Mouse (Mus musculus) cerebellum, adult (tissue): Measurements from ENCODE around the gene Elf4.
"Not testable (repeated sequence)": the region's sequence is repeated elsewhere in the genome, so short reads cannot be mapped to it uniquely, and the experiment has no call there.

ENCODE experiments used
- ATAC-seq: cut with Nextera tagmentation; 2 replicates; pipeline ENCODE4 v1.9.2; 2017; ENCODE audit warnings: mild to moderate bottlenecking, moderate library complexity, mixed read lengths; ENCODE audit not compliant: insufficient number of reproducible peaks, low FRiP score, low TSS enrichment

The Elf4 gene

DNA sequence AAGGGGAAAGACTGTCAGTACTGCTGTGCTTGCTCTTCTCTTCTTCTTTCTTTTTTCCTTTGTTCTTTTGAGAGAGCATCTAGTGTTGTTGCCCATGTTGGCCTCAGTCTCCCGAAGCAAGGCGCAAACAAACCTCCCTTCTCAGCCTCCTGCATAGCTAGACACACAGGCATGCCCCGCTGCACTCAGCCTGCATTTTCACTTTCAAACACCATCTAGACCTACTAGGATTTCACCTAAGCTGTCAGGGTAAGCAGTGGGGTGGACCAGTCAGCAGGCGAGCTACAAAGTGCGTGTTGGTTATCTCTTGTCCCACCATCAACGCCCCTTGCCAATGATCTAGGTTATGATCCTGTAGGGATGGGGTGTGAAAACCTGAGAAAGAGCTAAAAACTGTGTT is 21.4 kb downstream of the Elf4 start:
- ATAC-seq = no peak

DNA sequence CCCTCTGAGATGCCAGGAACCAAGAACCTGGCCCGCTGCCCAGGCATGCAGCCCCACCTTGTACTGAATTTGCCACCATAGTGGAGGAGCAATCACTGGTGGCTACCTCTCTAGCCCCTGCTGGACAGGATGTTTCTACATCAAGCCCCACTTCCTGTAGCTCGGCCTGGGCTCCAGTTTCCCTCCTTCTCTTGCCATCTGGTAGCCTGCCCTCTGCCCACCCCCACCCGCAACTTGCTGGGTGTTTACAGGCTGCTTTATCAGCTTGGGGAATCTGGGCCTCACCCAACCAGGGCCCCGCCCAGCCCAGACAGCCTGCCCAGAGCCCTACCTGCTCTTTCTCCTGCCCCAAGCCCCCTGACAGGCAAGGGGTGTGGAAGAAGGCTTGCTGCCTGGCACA is 23.9 kb downstream of the Elf4 start:
- no peak for ATAC-seq

DNA sequence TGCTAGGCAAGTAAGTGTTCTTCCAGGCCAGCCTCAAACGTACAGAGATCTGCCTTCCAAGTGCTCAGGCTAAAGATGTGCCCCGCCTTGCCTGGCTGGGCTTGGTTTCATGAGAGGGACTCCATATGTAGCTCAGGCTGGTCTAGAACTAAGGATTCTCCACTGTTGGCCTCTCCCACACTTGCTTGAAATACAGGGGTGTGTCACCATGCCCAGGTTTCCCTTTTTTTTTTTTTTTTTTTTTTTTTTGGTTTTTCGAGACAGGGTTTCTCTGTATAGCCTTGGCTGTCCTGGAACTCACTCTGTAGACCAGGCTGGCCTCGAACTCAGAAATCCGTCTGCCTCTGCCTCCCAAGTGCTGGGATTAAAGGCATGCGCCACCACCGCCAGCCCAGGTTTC is 26.9 kb downstream of the Elf4 start:
- not testable (repeated sequence) for ATAC-seq

DNA sequence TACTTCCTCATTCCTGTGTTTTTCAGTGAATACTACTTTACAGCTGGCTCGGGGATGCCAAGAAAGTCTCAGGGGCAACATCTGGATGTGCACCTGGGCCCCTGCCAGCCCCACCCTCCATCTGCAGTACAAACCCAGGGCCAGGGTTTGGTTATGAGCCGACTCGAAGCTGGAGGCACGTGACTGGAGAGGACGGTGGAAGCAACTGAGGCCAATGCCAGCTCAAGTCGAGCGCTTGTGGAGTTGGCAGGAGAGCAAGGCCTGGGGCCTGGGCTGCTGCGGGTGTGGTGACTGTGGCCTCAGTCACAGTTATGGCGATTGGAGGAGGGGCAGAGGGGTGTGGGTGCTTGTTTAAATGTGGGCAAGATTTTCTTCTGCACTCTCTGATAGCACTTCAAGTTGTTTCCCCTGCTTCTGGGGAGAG is 27.4 kb downstream of the Elf4 start:
- no peak for ATAC-seq

DNA sequence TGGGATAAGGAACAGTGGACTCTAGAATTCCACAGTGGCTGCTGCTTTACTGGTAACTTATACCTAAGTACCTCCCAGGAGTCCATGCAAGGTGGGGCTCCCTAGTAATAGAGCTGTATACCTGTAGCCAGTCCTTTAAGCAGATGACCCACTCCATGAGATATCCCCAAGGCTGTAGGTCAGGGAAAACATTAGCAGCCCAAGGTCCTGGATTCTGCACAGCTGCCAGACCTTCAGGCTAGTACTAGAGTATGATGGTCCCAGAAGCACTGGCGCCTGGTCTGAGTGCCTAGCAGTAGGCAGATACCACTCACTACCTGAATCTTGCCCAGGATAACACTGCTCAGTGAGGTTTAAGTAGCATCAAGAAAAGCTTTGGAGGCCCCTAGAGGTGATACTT is 28.7 kb downstream of the Elf4 start:
- ATAC-seq = no peak

DNA sequence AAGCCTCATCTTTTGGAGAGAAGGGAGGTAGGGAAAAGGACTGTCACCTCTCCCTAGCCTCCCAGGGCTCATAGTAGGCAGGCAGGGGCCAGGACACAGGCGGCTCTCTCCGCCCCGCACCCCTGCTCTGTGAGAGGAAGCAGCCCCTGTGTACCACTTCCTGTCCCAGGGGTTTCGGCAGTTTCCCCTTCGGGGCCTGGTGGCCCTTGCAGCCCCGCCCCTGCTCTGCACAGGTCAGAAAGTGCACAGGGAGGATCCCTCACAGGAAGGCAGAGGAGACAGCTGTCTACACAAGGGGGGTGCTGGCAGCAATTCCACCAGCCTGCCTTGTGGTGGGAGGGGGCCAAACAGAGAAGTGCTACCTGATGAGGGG is 29.4 kb downstream of the Elf4 start:
- no peak for ATAC-seq

DNA sequence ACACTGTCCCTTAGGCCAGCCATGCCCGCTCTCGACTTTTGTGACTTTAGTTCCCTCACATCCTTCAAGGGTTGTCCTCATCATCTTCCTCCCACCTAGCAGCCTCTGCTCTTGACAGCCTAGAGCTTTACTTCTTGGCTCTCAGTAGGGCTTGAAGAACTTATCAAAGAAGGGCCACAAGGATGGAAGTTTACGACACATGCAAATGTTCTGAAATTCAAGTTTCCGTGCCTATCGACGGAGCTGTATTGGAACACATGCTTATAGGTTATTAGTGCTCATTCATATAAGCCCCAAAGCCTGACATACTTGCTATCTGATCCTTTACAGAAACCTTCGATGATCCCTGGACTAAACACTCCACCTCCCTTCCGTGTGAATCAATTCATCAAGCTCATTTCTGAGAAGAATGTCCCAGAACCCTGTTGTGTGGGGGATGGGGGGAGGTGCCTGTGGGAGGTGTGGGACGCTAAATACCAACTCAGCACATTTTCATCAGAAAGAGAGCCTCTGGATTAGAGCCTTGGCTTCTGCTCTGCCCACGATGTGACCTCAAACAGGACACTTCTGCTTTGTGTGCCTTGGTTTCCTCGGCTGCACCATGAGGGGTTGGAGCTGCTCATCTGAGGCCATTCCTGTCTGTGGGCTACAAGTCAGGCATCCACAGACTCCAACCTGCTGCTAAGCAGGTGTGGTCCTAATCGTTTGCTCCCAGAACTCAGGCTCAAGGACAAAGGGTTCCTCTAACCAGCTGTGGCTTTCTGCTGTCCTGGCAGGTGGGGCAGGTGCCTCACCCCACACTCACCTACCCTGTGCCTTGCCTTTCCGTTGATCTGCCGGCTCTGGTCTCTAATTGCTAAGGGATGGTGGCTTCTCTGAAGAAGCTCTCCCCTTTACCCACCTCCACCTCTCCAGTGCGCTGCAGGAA is 30.1 kb downstream of the Elf4 start:
- no peak for ATAC-seq

DNA sequence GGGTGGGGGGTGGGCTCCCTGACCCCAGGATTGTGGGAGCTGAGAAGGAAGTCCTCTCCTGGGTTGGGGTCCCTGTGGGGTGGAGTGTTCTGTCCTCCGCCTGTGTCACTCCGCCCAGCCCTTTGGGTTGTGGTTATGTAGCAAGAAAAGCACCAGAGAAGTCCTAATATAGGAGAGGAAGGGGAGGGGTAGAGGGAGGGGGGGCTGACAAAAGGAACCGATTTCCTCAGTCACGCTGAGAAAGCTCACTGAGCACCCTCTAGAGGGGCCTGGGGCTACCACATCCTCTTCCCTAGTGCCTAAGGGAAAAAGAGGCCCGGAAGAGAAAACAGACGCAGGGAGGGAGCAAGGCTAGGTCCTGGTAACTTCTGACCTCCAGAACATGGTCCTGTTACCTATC is 33.4 kb downstream of the Elf4 start:
- no peak for ATAC-seq

DNA sequence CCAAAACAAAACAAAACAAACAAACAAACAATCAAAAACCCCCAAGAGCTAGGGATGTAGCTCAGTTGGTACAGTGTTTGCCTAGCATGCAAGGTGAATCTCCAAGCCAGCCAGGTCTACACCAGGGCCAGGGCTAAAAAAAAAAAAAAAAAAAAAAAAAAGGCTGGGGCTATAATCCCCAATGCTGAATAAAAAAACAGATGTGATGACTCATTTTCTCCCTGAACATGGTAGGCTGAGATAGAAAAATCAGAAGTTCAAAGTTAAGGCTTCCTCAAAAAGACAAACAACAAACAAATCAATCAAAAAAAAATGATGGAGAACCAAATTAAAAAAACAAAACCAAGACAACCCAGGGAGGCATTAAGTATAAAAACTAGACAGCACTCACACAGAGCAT is 33.8 kb downstream of the Elf4 start:
- ATAC-seq = no peak

DNA sequence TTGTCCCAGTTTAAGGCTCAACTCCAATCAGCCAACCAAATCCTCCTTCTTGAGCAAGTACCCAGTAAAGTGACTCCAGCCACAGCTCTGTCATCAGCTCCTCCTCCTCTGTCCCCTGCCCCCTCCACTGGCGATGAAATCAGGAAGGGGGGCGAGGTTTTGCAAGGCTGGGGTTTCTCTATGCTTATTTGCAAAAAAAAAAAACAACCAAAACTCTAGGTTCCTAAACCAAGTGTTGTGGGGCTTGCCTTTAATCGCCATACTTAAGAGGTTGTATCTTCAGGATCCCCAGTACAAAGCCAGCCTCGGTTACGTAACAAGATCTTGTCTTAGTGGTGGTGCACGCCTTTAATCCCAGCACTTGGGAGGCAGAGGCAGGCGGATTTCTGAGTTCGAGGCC is 34.3 kb downstream of the Elf4 start:
- ATAC-seq = no peak

DNA sequence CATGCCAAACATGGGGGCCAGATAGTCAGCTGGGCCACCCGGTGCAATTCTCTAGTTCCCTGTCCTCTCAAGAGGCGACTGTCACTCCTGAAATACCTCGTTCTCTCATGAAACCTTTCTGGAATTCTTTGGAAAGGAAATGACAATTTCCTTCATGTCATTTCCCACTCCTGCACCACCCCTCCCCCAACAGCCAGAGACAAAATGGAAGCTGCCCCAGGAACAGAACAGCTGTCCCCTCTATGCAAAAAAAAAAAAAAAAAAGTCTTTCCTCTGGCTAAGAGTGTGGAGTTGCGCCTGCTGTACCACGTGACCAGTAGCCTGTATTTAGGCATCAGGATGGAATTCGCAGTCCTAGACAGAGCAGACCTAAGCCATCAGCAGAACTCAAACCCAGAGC is 34.7 kb downstream of the Elf4 start:
- no peak for ATAC-seq

DNA sequence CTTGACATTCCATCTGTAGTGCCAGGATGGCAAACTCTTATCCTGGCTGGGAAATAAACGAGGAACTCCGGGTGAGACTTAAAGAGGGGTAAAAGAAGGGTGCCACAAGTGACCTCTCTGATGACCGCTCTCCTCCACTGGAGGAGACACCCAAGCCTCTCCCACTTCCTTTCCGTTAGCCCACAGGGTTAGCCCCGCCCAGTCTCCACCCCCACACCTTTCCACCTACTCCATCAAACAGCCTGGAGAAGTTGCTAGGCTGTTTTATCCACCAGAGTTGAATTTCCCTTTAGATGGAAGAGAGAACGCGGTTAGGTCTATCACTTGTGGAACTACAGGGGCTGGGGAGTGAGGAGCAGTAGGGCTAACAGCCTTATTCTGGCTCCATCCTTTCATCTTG is 37.7 kb downstream of the Elf4 start:
- ATAC-seq = no peak

DNA sequence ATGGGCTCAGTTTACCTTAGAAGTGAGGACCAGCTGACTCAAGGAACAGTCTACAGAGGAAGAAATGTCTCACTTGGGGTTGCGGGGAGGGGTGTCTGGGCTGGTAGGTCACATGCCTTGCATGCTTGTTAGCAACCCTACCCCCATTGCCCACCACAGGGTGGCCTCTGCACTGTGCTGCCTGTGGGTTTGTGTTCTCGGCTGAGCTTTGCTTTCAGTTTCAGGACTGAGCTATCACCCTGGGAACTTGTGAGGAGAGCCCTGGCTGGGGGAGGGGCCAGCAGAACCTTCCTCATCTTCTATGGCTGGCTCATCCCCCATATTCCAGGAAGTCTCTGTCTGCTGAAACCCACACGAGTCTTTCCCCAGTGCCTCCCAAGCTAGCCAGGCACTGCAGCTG is 38.3 kb downstream of the Elf4 start:
- ATAC-seq = no peak

DNA sequence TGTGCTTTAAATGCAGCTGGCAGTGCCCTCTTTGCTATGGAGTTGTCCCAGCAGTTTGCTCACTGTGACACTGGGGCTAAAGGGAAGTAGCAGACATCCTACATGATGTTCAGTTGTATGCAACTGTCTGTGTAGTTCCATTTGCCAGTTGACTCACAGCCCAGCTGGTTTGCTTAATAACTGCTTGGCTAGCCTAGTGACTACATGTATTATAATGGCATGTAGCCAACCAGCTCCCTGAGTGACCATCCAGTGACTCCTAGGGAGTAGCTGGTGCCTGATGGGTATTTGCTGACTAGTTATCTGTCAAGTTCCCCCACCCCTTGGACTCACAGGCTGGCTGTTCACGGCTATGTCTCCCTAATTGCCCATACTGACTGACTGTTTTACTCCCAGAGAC is 39.3 kb downstream of the Elf4 start:
- ATAC-seq = no peak

DNA sequence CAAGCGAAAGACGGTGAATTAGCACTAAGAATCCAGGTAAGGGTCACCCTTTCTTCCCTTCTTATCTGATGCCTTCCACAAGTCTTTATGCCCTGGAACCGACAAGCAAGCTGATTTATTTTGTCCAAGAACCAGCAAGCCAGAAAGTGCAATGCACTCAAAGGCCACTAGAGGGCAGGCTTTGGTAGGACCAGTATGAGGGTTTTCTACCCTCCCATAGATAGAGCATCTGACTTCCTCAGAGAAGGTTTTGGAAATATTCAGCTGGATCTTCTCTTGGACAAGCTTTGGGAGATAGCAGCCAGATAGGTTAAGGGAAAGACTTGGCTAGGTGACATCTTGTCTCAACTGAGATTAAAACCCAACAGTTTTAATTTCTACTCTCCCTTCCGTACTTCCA is 39.9 kb downstream of the Elf4 start:
- ATAC-seq = no peak

DNA sequence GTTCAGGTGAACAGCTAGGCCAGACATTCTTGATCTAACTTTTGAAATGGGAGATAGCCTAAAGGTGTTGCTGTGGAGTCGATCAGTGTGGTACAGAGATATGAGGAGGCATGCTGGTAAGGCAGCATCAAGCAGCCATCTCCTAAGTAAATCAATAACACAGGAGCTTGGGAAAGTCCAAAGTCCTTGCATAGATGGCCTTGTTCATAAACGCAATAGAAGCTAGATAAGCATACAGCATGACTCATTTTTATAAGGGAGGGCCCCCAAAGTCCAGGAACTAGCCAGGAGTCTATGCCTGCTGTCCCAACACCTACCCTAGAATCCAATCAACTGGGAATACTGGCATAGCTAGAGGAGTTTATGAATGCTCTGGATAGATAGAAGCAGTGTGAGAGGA is 44.5 kb downstream of the Elf4 start:
- ATAC-seq = no peak

DNA sequence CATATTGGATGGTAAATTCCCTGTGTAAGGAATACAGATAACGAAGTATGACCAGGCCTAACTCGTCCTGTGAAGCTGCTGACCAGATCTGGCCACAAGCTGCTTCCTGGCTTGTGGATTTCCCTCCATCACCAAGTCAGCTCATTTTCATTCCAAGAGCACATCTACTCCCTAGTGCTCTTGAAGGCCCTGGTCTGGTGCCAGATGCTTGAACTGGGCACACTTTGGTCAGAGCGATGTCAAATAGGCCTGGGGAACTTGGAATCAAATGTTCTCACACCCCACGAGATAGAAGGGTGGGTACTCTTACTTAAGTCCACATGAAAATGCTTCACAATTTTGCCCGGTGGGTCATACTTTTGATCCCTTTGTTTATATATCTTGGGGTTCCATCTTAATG is 48.6 kb downstream of the Elf4 start:
- no peak for ATAC-seq

DNA sequence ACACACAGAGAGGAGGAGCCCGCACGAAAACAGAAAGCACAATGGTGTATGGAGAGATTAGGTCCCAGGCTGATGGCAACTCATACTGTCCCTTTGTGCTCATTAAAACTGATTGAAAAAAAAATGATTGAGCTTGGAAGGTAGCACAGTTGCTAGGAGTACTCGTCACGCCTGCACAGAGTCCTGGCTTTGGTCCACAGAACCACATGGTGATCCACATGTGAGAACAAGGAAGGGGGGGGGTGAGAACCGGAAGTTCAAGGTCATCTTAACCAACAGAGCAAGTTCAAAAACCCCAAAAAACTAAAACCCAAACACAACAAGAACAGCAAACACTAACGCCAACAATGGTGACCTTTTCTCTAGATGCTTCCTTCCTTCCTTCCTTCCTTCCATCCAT is 50.3 kb downstream of the Elf4 start:
- ATAC-seq = no peak

DNA sequence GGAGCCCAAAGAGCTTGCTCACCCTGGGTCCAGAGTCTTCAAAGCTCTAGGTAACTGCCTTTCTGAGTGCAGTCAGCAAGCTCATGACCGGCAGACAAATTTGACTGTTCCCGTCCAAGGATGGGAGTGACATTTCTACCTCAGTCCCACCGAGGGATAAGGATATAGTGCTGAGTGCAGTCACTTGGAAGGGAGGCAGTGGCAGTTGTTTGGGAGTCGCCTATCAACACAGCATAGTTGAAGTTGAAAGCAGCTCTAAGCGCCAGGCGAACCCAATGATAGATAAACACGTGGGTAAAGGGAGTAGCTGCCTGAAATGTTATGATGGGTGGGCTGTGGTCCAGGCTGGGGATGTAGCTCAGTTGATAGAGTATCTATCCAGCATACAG is 52.5 kb downstream of the Elf4 start:
- no peak for ATAC-seq

DNA sequence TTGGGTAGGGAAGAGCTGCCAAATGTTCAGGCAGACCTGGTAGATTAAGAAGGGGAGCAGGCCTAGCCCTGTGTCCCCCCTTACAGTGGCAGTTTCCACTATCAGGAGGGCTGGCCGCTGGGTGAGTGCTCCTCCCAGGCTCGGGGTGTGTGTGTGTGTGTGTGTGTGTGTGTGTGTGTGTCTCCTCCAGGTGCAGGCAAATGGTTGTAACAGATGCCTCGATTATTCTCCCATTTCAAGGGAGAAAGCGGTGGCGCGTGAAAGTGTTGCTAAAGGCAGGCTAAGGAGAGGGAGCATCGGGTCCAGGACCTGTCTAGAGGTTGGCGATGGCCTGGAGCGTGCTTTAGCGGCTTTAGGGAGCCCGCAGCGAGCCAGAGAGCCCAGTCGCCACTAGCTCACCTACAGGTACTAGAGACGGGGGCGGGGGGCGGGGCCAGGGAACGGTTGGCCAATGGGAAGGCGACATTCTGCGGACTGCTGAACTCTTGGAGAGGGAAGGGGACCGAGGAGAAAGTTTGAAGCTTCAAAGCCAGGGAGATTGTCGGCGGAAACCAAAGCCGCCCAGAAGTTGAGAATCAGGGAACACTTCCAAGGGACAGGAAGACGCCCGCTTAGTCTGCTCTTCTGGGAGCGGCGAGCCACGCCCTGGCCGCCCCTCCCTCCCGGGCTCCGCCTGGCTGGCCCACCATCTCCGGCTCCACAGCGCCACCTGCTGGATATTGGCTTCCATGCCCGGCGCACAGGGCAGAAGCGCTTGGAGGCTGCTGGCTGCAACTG is 53.1 kb downstream of the Elf4 start:
- peak; percentile 88 for ATAC-seq

DNA sequence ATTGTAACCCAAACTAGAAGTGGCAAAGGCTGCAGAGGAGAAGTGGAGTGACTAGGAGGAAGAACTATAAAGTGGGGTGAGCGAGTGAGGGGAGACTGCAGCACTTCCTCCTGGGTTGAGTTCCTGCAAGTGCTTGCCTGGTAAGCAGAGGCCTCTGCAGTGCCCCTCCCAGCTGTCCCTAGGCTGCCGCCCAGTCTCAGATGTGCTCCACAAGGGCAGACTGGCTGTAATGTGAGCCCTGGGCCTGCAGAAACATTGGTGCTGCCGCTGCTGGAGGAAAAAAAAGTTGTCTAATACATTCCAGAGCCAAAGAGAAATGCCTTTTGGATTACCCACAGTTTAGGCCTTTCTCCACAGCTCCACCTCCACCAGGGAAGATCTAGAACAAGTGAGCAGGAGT is 57.8 kb downstream of the Elf4 start:
- no peak for ATAC-seq

DNA sequence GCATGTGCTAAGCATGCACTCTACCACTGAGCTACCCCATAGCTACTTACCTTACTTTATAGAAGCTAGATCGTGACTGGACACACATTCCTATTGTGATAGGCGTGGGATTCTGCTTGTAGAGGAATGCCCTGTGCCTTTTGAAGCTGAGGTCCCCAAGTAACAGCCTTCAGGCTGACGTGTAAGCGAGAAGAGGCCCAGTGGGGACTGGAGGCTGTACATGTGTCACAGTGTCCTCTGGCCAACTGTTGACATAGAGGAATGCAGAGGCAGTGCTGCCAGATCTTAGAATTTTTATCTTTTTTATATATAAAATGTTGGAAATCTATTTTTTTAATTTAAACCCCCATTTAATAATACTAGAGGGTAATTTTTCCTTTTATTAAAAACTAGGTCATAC is 62.9 kb downstream of the Elf4 start:
- ATAC-seq = no peak
